Mouse (Mus musculus) layer of hippocampus, postnatal 36 days (tissue): ENCODE measurements around the gene Snrpc. TPM values are rescaled to one million over a fixed set of nuclear protein-coding genes. Genes with fewer than 3 reads are reported as not detected.
"Not testable (repeated sequence)": the region's sequence is repeated elsewhere in the genome, so short reads cannot be mapped to it uniquely, and the experiment has no call there.

ENCODE experiments used
- DNase-seq, 2 experiments: peaks; one replicate each; pipeline ENCODE4 v3.0.0; 2022
- total RNA-seq, 2 experiments: library from RNA; stranded (reverse); gene quantifications; 2 replicates each; pipeline ENCODE4 v1.2.3; 2021

Gene Snrpc
- total RNA-seq: 10 to 100 TPM; 49.7 to 51.5 TPM

DNA sequence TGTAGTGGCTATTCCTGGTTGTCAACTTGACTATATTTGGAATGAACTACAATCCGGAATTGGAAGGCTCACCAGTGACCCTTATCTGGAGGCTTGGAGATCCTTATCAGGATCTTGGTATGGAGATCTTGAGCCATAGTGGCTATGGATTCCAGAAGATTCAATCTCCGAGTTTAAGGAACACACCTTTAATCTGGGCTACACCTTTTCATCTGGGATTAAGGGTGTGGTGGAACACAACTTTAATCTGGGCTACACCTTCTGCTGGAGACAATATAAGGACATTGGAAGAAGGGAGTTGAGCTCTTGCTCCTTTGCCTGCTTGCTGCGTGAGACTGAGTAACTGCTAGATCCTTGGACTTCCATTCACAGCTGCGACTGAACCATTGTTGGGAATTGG is at the start of gene Snrpc:
Gene Snrpc, plus strand, starts transcription at position 301 of the 400 bp plus-strand sequence.
- DNase-seq: not testable (repeated sequence)

DNA sequence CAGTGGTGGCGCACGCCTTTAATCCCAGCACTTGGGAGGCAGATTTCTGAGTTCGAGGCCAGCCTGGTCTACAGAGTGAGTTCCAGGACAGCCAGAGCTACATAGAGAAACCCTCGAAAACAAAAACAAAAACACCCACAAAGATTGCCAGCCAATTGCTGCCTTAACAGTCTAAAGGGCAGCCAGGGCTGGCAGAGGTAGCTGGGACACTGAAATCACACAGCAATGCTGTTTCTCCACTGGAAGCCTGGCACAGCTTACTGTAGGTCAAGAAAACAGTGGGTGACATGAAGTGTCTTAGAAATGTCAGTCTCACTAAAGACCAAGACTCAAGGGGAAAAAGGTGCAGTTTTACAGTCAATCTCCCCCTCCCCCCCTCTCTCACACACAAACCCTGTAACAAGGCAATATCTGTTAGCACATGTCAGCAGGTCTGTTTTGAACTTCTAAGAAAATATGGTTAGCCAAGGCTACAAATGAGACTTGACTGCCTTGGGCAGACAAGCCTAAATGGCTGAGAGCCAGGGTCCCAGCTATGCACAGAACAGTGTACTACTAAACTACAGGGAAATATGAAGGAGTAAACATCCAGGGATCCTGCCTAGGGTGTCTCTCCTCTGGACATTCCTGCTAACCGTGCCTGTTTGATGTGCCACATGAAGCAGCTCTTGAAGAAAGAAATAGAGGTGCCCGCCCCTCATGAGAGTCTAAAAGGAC is 49.3 kb upstream of the Snrpc start:
- no peak for DNase-seq

DNA sequence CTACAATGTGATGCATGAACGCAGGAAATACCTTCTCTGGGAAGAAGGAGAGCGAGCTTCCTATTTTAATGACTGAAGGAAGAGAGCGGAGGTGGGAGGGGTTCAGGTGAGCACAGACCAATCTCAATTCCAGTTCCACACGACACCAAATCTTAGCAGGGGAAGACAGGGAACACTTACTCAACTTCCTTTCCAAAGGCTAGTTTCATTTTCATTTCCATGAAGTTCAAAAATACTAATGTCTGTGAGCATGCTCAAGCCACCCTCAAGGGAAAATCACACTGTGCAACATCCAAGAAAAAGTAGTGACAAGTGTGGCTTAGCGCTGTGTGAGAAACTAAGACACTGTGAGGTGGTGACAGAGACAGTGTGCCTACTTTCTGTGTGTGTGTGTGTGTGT is 47.9 kb upstream of the Snrpc start:
- DNase-seq: no peak

GRCm38 (mm10) chr17:27790976-27791375 is 47.0 kb upstream of the Snrpc start:
- DNase-seq: no peak

DNA sequence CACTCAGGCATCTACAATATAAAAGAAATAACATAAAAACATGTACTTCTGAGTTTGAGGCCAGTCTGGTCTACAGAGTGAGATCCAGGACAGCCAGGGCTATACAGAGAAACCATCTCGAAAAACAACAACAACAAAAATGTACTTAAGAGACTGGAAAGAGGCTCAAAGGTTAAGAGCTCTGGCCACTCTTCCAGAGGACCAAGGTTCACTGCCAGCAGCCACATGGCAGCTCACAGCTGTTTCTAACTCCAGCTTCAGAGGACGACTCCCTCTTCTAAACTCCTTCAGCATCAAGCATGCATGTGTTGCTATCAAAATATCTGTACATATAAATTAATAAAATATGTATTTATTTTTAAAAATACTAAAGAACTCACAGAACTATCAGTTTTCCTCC is 46.4 kb upstream of the Snrpc start:
- no peak for DNase-seq

GRCm38 (mm10) chr17:27792516-27792915 is 45.4 kb upstream of the Snrpc start:
- no peak for DNase-seq

GRCm38 (mm10) chr17:27793144-27793543 is 44.8 kb upstream of the Snrpc start:
- no peak for DNase-seq

DNA sequence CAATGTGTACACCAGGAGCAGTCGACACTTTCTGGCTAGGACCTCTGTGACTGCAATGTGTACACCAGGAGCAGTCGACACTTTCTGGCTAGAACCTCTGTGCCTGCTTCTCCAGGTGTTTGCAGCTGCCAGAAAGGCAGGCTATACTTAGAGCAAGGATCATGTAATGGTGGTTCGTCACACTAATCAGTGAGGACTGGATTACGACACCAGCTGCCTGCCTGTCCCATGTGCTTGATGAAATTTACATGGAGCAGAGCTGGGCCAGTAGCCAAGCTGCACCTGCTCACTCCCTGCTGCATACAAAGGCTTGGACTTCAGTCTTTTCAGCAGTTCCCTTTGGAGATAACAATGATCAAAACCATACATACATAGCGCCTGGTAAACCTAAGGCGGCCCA is 41.2 kb upstream of the Snrpc start:
- peak in 1 of 2 experiments; percentile 29 for DNase-seq

DNA sequence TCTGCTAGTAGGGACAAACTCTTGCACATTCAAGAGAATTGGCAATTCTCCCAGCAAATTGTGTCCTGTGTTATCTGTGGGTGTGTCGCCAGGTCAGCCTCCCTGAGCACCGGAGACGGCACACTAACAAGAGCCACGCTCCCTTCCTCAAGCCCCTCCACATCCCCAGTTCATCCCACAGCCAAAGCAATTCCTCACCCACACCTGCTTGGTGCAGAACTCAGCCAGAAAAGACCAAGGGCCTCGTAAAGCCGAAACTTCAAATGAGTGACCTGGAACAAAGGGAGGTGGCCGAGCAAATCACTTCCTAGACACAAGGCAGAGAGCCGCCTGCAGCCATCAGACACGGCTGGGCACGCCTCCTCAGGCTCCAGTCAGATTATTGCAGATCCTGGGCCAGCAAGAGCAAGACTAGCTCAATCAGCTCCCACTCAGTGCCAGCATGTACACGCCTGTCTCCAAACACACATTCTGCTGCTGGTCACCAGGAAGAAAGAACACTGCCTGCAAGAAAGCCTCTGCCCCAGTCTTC is 40.5 kb upstream of the Snrpc start:
- DNase-seq: peak; percentile 18 to 32

- DNase-seq: no peak
These were observed 38.0 kb upstream of the Snrpc start for GRCm38 (mm10) chr17:27799771-27800584.

DNA sequence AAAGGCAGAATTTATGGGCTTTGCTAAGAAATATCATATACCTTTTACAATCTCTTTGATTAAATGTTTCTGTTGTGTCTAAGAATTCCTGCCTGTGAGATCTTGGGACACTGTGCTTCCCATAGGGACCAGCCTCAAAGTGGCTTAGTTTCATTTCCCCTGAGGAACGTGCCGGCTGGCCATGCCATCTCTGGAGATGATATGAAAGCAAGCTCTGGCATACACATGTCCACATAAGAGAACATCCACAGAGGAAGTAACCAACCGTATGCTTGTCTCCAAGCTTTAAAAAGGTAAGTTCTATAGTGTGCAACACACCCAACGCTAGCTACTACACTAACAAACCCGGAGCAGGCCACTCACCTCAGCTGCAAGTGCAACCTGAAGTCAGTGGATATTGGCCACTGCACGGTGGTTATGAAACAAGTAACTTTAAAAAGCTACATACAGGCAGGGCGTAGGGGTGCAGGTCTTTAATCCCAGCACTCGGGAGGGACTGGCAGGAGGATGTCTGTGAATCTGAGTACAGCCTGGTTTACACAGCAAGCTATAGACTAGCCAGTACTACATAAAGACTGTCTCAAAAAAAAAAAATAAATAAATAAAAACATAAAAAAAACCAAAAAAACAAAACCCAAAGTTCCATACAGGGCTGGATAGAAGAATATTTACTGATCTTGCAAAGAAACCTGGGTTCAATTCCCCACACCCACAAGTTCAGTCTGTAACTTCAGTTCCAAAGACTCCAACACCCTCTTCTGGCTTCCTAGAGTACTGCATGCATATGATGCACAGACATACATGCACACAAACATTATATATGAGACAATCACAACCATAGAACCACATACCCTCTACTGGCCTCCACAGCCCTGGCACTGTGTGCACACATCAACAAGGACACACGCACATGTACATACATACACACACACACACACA is 37.0 kb upstream of the Snrpc start:
- no peak for DNase-seq

DNA sequence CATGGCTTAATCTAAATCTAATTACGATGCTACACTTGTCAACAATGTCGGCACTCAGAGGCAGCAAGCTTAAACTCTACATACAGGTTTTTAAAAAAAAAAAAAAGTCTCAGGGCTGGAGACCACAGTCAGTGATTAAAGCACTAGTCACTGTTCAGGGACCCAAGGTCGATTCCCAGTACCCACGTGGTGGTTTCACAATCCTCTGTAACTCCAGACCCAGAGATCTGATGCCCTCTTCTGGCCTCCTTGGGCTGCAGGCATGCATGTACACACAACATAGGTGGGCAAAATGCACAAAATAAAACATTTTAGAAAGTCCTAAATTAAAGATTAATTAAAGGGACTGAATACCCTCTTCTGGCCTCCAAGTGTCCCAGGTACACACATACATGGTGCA is 34.2 kb upstream of the Snrpc start:
- no peak for DNase-seq

DNA sequence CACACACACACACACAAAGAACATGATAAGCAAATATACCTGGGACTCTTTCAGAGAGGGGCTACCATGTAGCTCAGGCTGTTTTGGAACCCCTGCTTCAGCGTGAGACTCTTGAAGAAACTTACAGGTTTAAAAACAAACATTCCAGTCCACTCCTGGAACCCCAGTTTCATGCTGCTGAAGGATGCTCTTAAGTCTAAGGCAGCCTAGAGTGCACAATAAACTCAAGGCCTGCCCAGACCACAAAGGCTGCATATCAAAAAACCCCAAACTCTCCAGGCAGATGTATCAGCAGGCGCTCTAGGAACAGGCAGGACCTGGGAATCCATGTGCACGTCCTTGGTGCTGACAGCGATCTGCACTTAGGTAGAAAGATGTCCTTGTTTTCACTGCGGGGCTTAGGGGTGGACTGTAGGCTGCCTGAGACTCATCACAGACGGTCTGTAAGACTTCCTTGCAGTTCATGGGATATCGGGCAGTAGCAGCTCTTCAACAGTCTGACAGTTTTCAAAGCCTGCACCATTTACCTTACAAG is 33.7 kb upstream of the Snrpc start:
- no peak for DNase-seq

- DNase-seq: no peak
These were observed 32.9 kb upstream of the Snrpc start for GRCm38 (mm10) chr17:27804803-27805770.

DNA sequence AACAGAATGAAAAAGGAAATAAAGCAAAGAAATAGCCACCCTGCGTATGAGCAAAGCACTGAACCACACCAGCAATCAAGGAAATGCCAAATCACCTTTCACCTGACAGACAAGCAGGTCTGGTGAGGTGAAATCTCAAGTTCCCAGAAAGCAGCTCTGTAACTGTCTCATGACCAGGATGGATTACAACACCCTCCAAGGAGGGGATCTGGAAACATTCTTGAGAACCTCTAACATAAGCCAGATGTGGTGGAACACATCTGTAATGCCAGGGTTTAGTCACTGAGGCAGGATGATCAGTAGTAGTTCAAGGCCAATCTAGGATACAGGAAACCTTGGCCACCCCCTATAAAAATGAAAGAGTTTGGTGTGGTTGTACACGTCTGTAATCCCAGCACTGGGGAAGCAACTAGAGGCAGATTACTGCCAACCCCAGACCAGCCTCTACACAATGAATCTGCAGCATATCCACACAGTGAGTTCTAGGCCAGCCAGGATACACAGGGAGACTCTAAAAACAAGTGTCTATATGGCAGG is 30.3 kb upstream of the Snrpc start:
- no peak for DNase-seq

- no peak for DNase-seq
These were observed 27.2 kb upstream of the Snrpc start for GRCm38 (mm10) chr17:27810569-27811331.

GRCm38 (mm10) chr17:27811980-27812379 is 26.0 kb upstream of the Snrpc start:
- no peak for DNase-seq

DNA sequence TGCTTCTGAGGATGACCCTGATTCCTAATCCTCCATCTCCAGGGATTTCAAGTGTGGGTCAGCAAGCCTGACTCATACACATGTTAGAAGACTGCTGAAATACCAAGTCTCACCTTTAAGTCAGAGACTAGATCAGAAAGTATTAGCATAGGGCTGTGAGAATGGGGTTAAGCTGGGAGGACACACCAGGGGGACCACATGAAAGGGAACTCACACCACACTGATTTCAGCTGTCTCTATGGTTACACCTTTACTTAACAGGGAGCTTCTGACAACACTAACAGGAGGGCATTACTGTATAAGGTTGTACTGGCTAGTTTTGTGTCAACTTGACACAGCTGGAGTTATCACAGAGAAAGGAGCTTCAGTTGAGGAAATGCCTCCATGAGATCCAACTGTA is 23.3 kb upstream of the Snrpc start:
- DNase-seq: no peak

GRCm38 (mm10) chr17:27819011-27819410 is 18.9 kb upstream of the Snrpc start:
- no peak for DNase-seq

GRCm38 (mm10) chr17:27819521-27819970 is 18.4 kb upstream of the Snrpc start:
- DNase-seq: no peak
